Mouse (Mus musculus) liver, adult 2 months (tissue): Measurements from ENCODE around the gene Polr2a.

Experiments used
- CTCF ChIP-seq: fragments of 200-500 bp; IDR thresholded peaks from 2 replicates; pipeline ENCODE4 v1.5.1; 2011; ENCODE audit warnings: low read depth, low read length, control low read depth
- POLR2A ChIP-seq: fragments of 200-500 bp; IDR thresholded peaks from 2 replicates; pipeline ENCODE4 v1.6.1; 2011; ENCODE audit warnings: low read length, control low read depth; ENCODE audit not compliant: insufficient read depth; ENCODE audit errors: extremely low read depth

DNA sequence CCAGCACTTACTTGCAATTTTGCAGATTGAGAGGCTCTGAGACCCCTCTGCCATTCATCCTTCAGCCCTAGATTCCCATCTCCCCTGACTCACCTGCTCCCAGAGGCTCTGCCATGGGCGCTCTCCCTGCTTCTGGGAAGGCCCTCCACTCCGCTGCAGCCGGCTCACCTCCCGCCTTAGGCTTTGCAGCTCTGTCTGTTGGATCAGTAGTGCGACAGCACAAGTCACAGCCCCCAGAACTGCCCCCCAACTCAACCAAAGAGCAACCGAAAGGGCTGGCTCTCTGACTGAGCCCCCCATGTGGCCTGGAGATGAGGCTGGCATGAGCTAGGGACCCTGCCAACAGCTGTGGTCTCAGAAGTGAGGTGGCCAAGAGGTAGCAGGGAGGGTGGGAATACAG is 73.5 kb downstream of the Polr2a start:
- TF ChIP-seq CTCF: no peak
- TF ChIP-seq POLR2A: no peak
